Mouse (Mus musculus): ENCODE results near the gene Sfxn4.

DNA sequence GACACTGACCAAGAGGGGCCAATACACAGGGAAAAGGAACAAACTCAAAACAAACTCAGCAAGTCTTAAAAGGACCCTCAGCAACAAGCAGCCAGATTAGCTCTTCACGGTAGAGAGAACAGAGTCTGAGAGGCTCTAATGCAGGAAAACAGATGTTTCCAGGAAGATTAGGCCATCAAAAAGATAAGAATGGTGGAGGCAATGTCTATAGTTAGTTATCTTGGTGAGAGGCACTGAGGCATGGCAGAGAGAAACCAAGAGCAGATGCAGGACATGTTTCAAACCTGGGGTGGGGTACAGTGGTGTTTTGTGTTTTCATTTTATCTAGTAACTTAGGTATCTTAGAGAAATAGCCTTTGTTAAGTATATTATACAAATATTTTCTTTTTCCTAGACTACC lies 11.0 kb upstream of the Sfxn4 start:
- no peak for TF ChIP-seq POLR2AphosphoS2 (IDR thresholded peaks at IDR 0.05; ENCODE audit: low read depth, low read length)
- no peak for TF ChIP-seq TBP (conservative IDR thresholded peaks at IDR 0.05; ENCODE audit: low read depth, low read length)
- no peak for TF ChIP-seq E2F4 (IDR thresholded peaks at IDR 0.05; ENCODE audit: insufficient replicate concordance, low read depth, low read length)
- TF ChIP-seq POLR2A (IDR thresholded peaks at IDR 0.05; ENCODE audit: low read depth, low read length): no peak
